8 mouse cellular contexts compared by ENCODE assay signal in genomic region chr14:18269947-18270528, GRCm38 (mm10). TPM values are rescaled to one million over a fixed set of nuclear protein-coding genes. Genes with fewer than 3 reads are reported as not detected.
DNase-seq lines count a peak whose midpoint lies in the region; ATAC-seq and TF ChIP-seq lines count a peak whose summit lies in the region.
"Not testable (repeated sequence)": the region's sequence is repeated elsewhere in the genome, so short reads cannot be mapped to it uniquely, and the experiment has no call there.

No protein-coding gene starts in this region.

- peak; percentile 55 for DNase-seq in R1 (ENCODE audit: low read depth, low spot score)
- not testable (repeated sequence) for DNase-seq in embryonic facial prominence, embryonic 14.5 days (ENCODE audit: low spot score); heart, embryonic 10.5 days (ENCODE audit: low spot score); limb, embryonic 11.5 days (ENCODE audit: low spot score)
- DNase-seq in hindbrain, postnatal 0 days (ENCODE audit: low spot score), result peak; percentile 22
- DNase-seq in naive thymus-derived CD4-positive, alpha-beta T cell, adult 2 months (ENCODE audit: low read depth), result peak; percentile 23

- peaks cover 35% of the 10 kb centered on the region for H3K36me3 ChIP-seq in embryonic facial prominence, embryonic 14.5 days (ENCODE audit: control insufficient read depth, insufficient read depth, low read length)
- peaks cover 29% of the 10 kb centered on the region for H3K36me3 ChIP-seq in heart, embryonic 10.5 days
- peaks cover 10% of the 10 kb centered on the region; the same call in 1 of the 2 replicates for H3K36me3 ChIP-seq in hindbrain, postnatal 0 days (ENCODE audit: insufficient read depth, low read length)
- H3K36me3 ChIP-seq in limb, embryonic 11.5 days (ENCODE audit: control insufficient read depth, insufficient read depth, low read length); testis, adult 2 months (ENCODE audit: control insufficient read depth, insufficient read depth, low read length): not testable (repeated sequence)
- peaks cover 25% of the 10 kb centered on the region for H3K36me3 ChIP-seq in lung, embryonic 15.5 days

- not testable (repeated sequence) for H3K9me3 ChIP-seq in embryonic facial prominence, embryonic 14.5 days (ENCODE audit: control insufficient read depth, low read length); heart, embryonic 10.5 days; hindbrain, postnatal 0 days (ENCODE audit: low read length); limb, embryonic 11.5 days (ENCODE audit: control insufficient read depth, low read length); lung, embryonic 15.5 days

- H3K4me3 ChIP-seq in embryonic facial prominence, embryonic 14.5 days (ENCODE audit: low read depth, low read length), result peak overlapping the region; percentile 74
- peak overlapping the region; percentile 89 for H3K4me3 ChIP-seq in heart, embryonic 10.5 days
- H3K4me3 ChIP-seq in hindbrain, postnatal 0 days (ENCODE audit: low read length), result peak overlapping the region; percentile 93
- peak overlapping the region; percentile 96 for H3K4me3 ChIP-seq in limb, embryonic 11.5 days (ENCODE audit: low read depth, low read length)
- peak overlapping the region; percentile 91 for H3K4me3 ChIP-seq in lung, embryonic 15.5 days
- H3K4me3 ChIP-seq in testis, adult 2 months (ENCODE audit: control insufficient read depth, low read depth, low read length), result peak overlapping the region; percentile 91

- H3K9ac ChIP-seq in embryonic facial prominence, embryonic 14.5 days (ENCODE audit: low read depth, low read length), result peak overlapping the region; percentile 97
- H3K9ac ChIP-seq in hindbrain, postnatal 0 days (replicated peaks; ENCODE audit: low read length), result peak overlapping the region; percentile 97
- H3K9ac ChIP-seq in limb, embryonic 11.5 days (ENCODE audit: low read length), result peak overlapping the region; percentile 99
- H3K9ac ChIP-seq in lung, embryonic 15.5 days, result peak overlapping the region; percentile 94

- H3K27ac ChIP-seq in embryonic facial prominence, embryonic 14.5 days (replicated peaks; ENCODE audit: low read depth, low read length), result peak overlapping the region; percentile 79
- peak overlapping the region; percentile 98 for H3K27ac ChIP-seq in heart, embryonic 10.5 days
- H3K27ac ChIP-seq in hindbrain, postnatal 0 days, result peak overlapping the region; percentile 89
- H3K27ac ChIP-seq in limb, embryonic 11.5 days (replicated peaks; ENCODE audit: low read depth, low read length), result peak overlapping the region; percentile 72
- peak overlapping the region; percentile 75 for H3K27ac ChIP-seq in lung, embryonic 15.5 days
- H3K27ac ChIP-seq in testis, adult 2 months (ENCODE audit: control insufficient read depth, insufficient read depth, low read depth, low read length), result peak overlapping the region; percentile 83

- WGBS in embryonic facial prominence, embryonic 14.5 days, result under 1% methylated on average over 17 of the region's 24 CpGs
- WGBS in heart, embryonic 10.5 days, result under 1% methylated on average over 24 of the region's 24 CpGs
- under 1% methylated on average over 23 of the region's 24 CpGs for WGBS in hindbrain, postnatal 0 days
- WGBS in limb, embryonic 11.5 days, result under 1% methylated on average over 21 of the region's 24 CpGs
- under 1% methylated on average over 24 of the region's 24 CpGs for WGBS in lung, embryonic 15.5 days

- ATAC-seq in embryonic facial prominence, embryonic 14.5 days (ENCODE audit: low read depth); lung, embryonic 15.5 days (ENCODE audit: borderline replicate concordance, extremely low read depth, low FRiP score, low TSS enrichment): not testable (repeated sequence)
- 0 out of 2 replicates have a peak, but pooled peaks have one; percentile 15 for ATAC-seq in hindbrain, postnatal 0 days
- ATAC-seq in limb, embryonic 11.5 days (ENCODE audit: insufficient number of reproducible peaks, low FRiP score, low TSS enrichment, low read depth), result peak; percentile 4; the same call in 1 of the 2 replicates

- H3K4me2 ChIP-seq in embryonic facial prominence, embryonic 14.5 days (ENCODE audit: low read depth, low read length), result peak overlapping the region; percentile 84
- peak overlapping the region; percentile 78 for H3K4me2 ChIP-seq in hindbrain, postnatal 0 days (ENCODE audit: low read depth, low read length)
- H3K4me2 ChIP-seq in limb, embryonic 11.5 days (ENCODE audit: low read depth, severe bottlenecking), result peak overlapping the region; percentile 66
- peak overlapping the region; percentile 70 for H3K4me2 ChIP-seq in lung, embryonic 15.5 days

- H3K27me3 ChIP-seq in embryonic facial prominence, embryonic 14.5 days (replicated peaks; ENCODE audit: control insufficient read depth, insufficient read depth, low read length); heart, embryonic 10.5 days (ENCODE audit: insufficient read depth, poor library complexity, severe bottlenecking); hindbrain, postnatal 0 days (ENCODE audit: insufficient read depth, low read length); limb, embryonic 11.5 days (ENCODE audit: control insufficient read depth, insufficient read depth, low read length); lung, embryonic 15.5 days; testis, adult 2 months (ENCODE audit: control insufficient read depth, insufficient read depth, low read length): not testable (repeated sequence)

- H3K4me1 ChIP-seq in embryonic facial prominence, embryonic 14.5 days (ENCODE audit: control insufficient read depth, insufficient read depth, low read length); heart, embryonic 10.5 days; hindbrain, postnatal 0 days (ENCODE audit: insufficient read depth, low read length); limb, embryonic 11.5 days (ENCODE audit: control insufficient read depth, insufficient read depth, low read length); testis, adult 2 months (ENCODE audit: control insufficient read depth, insufficient read depth, low read length): not testable (repeated sequence)
- peaks cover 11% of the 10 kb centered on the region for H3K4me1 ChIP-seq in lung, embryonic 15.5 days

- TF ChIP-seq CTCF in hindbrain, postnatal 0 days (IDR thresholded peaks at IDR 0.05; ENCODE audit: low read depth); testis, adult 2 months (IDR thresholded peaks at IDR 0.05; ENCODE audit: control insufficient read depth, insufficient read depth, insufficient replicate concordance, low read depth, low read length): not testable (repeated sequence)

- not testable (repeated sequence) for TF ChIP-seq POLR2A in testis, adult 2 months (IDR thresholded peaks at IDR 0.05; ENCODE audit: control insufficient read depth, low read depth, low read length)

RNA-seq across cellular contexts. Expression of gene Nkiras1, which starts 0.9 kb away (rescaled TPM):
- 19.0 and 25.4 TPM in 2 replicates for polyA plus RNA-seq in embryonic facial prominence, embryonic 14.5 days (2014; fragmentation: Nextera tagmentation; extraction: Ambion mirVana)
- polyA plus RNA-seq in heart, embryonic 10.5 days (2016; fragmentation: Nextera tagmentation; extraction: Ambion mirVana), result 14.8 and 16.7 TPM in 2 replicates
- total RNA-seq in hindbrain, postnatal 0 days (2014; rRNA removed), result 20.5 and 27.1 TPM in 2 replicates
- polyA plus RNA-seq in hindbrain, postnatal 0 days (2015; fragmentation: Nextera tagmentation; extraction: Ambion mirVana), result 68.3 and 70.7 TPM in 2 replicates
- 10.2 and 12.0 TPM in 2 replicates for polyA plus RNA-seq in limb, embryonic 11.5 days (2014; fragmentation: Nextera tagmentation; extraction: Ambion mirVana)
- polyA plus RNA-seq in lung, embryonic 15.5 days (2015; fragmentation: Nextera tagmentation; extraction: Ambion mirVana), result 12.4 and 13.9 TPM in 2 replicates
- polyA plus RNA-seq in testis, adult 2 months (2012; rRNA removed), result 2.9 and 4.7 TPM in 2 replicates

RNA-seq across cellular contexts. Expression of gene Rpl15, which starts 1.2 kb away (rescaled TPM):
- polyA plus RNA-seq in embryonic facial prominence, embryonic 14.5 days (2014; fragmentation: Nextera tagmentation; extraction: Ambion mirVana), result 513 and 535 TPM in 2 replicates
- polyA plus RNA-seq in heart, embryonic 10.5 days (2016; fragmentation: Nextera tagmentation; extraction: Ambion mirVana), result 332 and 406 TPM in 2 replicates
- 407 and 452 TPM in 2 replicates for total RNA-seq in hindbrain, postnatal 0 days (2014; rRNA removed)
- 275 and 282 TPM in 2 replicates for polyA plus RNA-seq in hindbrain, postnatal 0 days (2015; fragmentation: Nextera tagmentation; extraction: Ambion mirVana)
- 488 and 528 TPM in 2 replicates for polyA plus RNA-seq in limb, embryonic 11.5 days (2014; fragmentation: Nextera tagmentation; extraction: Ambion mirVana)
- 434 and 443 TPM in 2 replicates for polyA plus RNA-seq in lung, embryonic 15.5 days (2015; fragmentation: Nextera tagmentation; extraction: Ambion mirVana)
- polyA plus RNA-seq in testis, adult 2 months (2012; rRNA removed), result 109 and 123 TPM in 2 replicates

RNA-seq across cellular contexts. Expression of gene Nr1d2, which starts 31.1 kb away (rescaled TPM):
- 10.0 and 10.3 TPM in 2 replicates for polyA plus RNA-seq in embryonic facial prominence, embryonic 14.5 days (2014; fragmentation: Nextera tagmentation; extraction: Ambion mirVana)
- polyA plus RNA-seq in heart, embryonic 10.5 days (2016; fragmentation: Nextera tagmentation; extraction: Ambion mirVana), result 5.4 and 8.8 TPM in 2 replicates
- 15.9 and 18.0 TPM in 2 replicates for total RNA-seq in hindbrain, postnatal 0 days (2014; rRNA removed)
- 8.7 and 9.5 TPM in 2 replicates for polyA plus RNA-seq in hindbrain, postnatal 0 days (2015; fragmentation: Nextera tagmentation; extraction: Ambion mirVana)
- 5.4 and 5.6 TPM in 2 replicates for polyA plus RNA-seq in limb, embryonic 11.5 days (2014; fragmentation: Nextera tagmentation; extraction: Ambion mirVana)
- polyA plus RNA-seq in lung, embryonic 15.5 days (2015; fragmentation: Nextera tagmentation; extraction: Ambion mirVana), result 6.5 and 6.8 TPM in 2 replicates
- 3.0 and 3.1 TPM in 2 replicates for polyA plus RNA-seq in testis, adult 2 months (2012; rRNA removed)
